Mouse (Mus musculus): ENCODE measurements around the gene Dnah2. TPM values are rescaled to one million over a fixed set of nuclear protein-coding genes. Genes with fewer than 3 reads are reported as not detected.

The Dnah2 gene
- polyA plus RNA-seq, 1 experiment from 2014 or later: 2.7 TPM

DNA sequence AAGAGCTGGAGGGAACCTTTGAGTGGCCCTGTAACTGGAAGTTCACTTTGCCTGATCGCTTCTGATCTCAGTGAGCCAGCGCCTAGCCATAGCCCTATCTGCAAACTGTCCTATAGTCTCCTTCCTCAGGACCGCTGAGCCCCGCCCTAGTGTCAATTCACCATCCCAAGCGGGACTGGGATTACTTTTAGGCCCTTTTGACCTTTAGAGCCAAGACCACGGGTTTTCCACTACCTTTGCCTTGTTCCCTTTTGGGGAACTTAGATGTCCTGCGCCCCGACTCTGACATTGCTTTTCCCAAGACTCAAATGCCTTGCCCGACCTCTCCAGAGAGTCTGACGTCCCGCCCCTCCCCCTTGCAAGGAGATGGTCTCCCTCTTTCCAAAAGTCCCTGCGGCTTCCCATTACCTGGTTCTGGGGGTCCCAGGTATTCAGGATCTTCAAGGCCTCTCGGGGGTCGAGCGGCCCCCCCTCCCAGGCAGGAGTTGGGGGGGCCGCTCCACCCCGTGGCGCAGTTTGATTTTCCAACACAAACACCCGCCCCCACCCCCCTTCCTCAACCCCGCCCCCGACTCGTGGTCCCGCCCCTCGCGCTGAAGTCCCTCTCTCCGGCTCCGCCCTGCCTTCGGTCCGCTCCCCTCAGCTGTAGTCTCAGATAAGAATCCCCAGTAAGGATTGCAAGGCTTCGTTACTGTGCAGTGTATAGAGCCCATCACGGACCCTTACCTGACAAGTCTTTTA lies 128.9 kb downstream of the Dnah2 start:
- Histone ChIP-seq H3K27ac (replicated peaks) (peak overlapping the region; percentile 99), H3K36me3 (no peaks in the 10 kb centered on the region), H3K27me3 (peaks cover 31% of the 10 kb centered on the region), H3K9ac (replicated peaks) (peak overlapping the region; percentile 20), H3K9me3 (no peaks in the 10 kb centered on the region), H3K4me3 (peak overlapping the region; percentile 79), H3K4me2 (replicated peaks) (peak overlapping the region; percentile 98), H3K4me1 (peaks cover 55% of the 10 kb centered on the region)
- WGBS: under 1% methylated on average over 31 of the region's 31 CpGs
- ATAC-seq (replicated peaks): no peak

DNA sequence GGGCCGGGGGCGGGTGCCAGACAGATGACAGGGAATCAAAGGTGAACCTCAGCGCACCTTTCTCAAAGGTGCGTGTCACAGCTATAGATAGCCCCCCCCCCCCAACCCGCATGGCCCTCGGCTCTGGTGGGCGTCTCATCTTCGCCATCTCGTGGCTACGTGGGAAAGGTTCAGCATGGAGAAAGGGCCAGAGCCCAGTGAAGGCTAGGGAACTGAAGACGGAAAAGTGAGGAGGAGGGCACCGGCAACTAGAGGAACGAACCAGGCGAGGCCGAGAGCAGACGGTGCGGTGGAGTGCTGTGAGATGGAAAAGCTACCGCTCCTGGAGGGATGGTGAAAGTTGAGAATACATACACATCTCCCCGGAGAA lies 129.5 kb downstream of the Dnah2 start:
- H3K4me1 ChIP-seq: peaks cover 60% of the 10 kb centered on the region
- no peaks in the 10 kb centered on the region for H3K36me3 ChIP-seq
- H3K9ac ChIP-seq (replicated peaks): peak overlapping the region; percentile 20
- ATAC-seq (replicated peaks): no peak
- WGBS: under 1% methylated on average over 19 of the region's 19 CpGs
- no peaks in the 10 kb centered on the region for H3K9me3 ChIP-seq
- peaks cover 31% of the 10 kb centered on the region for H3K27me3 ChIP-seq
- peak overlapping the region; percentile 99 for H3K27ac ChIP-seq (replicated peaks)
- peak overlapping the region; percentile 98 for H3K4me2 ChIP-seq (replicated peaks)
- peak overlapping the region; percentile 79 for H3K4me3 ChIP-seq

DNA sequence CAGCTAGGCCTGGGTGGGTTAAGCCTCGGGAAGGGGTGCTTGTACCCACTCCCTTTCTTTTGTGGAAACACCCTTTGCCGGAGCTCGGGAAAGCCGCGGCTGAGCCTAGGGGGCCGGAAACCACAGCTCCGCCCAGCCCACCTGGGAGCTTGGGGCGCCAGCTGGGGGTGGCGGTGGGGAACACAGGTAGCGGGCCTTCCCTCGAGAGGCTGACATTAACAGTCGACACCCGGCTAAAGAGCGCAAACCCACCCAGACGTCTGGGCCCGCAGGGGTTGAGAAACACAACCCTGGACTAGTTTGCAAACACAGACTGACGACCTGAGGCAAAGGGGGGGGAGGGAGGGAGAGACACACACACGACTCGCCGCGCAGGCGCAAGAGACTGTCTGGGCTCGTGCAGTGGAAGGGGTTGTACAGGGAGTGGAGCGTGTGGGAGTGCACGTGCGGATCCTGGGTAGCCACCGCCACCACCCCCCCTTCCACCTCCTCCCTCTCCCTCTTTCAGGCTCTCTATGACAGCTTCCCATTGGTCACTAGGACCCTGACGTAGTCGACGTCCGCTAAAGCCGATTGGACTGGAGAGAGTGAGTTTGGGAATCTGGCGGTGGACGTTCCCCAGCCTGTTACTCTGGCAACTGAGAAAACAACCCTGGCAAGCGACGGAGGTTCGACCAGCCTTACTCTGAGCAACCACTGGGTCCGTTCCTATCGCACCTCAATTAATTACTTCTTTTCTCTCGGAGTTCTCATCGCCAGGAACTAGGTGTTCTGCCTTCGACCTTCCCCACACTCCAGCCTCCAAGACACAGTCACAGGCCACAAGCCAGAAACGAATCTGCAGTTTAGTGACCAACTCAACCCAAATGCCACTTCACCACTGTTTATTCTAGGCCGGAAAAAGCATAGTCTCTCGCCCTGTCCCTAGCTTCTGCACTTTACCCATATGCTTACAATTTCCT lies 130.1 kb downstream of the Dnah2 start:
- Histone ChIP-seq H3K27ac (replicated peaks) (peak overlapping the region; percentile 99), H3K4me1 (peaks cover 67% of the 10 kb centered on the region), H3K4me2 (replicated peaks) (peak overlapping the region; percentile 98), H3K4me3 (peak overlapping the region; percentile 79), H3K36me3 (no peaks in the 10 kb centered on the region), H3K27me3 (peaks cover 31% of the 10 kb centered on the region), H3K9ac (replicated peaks) (peak overlapping the region; percentile 49), H3K9me3 (no peaks in the 10 kb centered on the region)
- peak; percentile 92 for ATAC-seq (replicated peaks)
- under 1% methylated on average over 45 of the region's 45 CpGs for WGBS

DNA sequence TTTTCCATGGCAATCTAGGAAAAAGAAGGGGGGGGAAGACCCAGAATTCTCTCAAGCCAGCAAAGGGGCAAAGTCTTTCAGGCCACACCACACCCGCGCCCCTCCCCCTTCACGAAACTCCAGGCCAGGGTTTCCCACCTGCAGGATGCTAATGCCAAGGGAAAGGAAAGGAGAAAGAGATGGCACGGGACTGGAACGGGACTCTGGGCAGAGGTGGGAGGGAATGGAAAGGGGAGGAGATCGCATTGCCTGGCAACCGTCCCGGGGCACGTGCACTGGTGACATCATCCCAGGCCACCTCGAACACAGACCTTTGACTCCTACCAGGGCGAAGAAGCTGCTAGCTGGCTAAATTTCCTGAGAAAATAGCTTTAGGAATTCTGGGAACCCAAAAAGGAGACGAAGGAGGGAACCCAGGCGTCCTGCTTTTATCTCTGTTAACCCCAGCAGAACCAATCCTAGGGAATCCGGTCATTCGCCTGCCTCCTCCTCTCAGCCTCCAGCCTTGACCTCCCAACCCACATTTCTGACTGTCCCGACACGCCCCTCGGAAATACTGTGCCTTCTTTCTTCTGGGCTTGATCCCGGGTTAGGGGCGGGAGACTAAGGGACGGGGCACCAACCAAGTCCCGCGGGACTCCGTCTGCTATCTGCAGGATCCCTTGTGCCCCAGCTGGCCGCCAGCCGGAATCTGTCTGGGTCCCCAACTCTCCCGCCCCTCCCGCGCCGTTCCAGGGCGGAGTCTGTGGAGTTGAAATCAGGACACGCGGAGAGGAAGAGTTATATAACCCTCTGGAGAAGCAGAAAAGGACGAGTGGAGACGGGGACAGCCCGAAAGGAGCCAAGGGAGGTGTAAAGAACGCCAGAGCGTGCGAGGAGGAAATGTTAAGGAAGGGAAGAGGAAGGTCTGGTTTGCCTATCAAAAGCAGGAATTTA lies 131.2 kb downstream of the Dnah2 start:
- 0% methylated on average over 38 of the region's 39 CpGs for WGBS

DNA sequence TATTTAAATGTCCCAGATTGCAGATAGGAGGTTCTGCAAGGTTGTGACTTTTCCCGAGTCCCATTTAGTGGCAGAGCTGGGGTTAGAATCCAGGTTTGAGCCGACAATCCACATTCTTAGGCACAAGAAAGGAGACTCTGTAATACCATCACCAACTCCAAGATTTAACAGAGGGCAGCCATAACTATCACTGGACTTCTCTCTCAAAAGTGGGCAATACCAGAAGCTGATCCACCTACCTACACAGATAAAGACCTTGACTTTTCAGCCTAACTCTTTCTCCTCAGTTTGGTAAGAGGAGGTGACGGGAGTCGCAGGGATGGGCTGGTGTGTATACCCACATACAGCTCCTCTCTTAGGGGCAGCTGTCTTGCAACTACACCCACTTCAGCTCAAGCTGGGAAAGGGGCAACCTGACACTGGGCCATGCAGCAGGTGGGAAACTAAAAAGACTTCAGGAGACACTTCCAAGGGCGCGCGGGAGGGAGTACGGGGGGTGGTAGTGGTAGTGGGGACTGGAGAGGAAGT lies 131.9 kb downstream of the Dnah2 start:
- peak overlapping the region; percentile 79 for H3K4me3 ChIP-seq
- H3K9me3 ChIP-seq: no peaks in the 10 kb centered on the region
- peak overlapping the region; percentile 48 for H3K9ac ChIP-seq (replicated peaks)
- H3K27ac ChIP-seq (replicated peaks): peak overlapping the region; percentile 99
- WGBS: 2% methylated on average over 8 of the region's 8 CpGs
- ATAC-seq (replicated peaks): no peak
- H3K27me3 ChIP-seq: peaks cover 19% of the 10 kb centered on the region
- H3K36me3 ChIP-seq: 0 out of 2 replicates have a peak, but pooled peaks cover 3% of the 10 kb centered on the region
- peak overlapping the region; percentile 98 for H3K4me2 ChIP-seq (replicated peaks)
- H3K4me1 ChIP-seq: peaks cover 85% of the 10 kb centered on the region

More for the DNA sequence above, 131.2 kb downstream of the Dnah2 start:
- no peak; the same call in 1 of the 2 replicates for ATAC-seq (replicated peaks)
- Histone ChIP-seq H3K27me3 (peaks cover 26% of the 10 kb centered on the region), H3K4me3 (peak overlapping the region; percentile 79), H3K4me2 (replicated peaks) (peak overlapping the region; percentile 98), H3K27ac (replicated peaks) (peak overlapping the region; percentile 99), H3K36me3 (0 out of 2 replicates have a peak, but pooled peaks cover 2% of the 10 kb centered on the region), H3K4me1 (peaks cover 77% of the 10 kb centered on the region), H3K9me3 (no peaks in the 10 kb centered on the region), H3K9ac (replicated peaks) (peak overlapping the region; percentile 49)

DNA sequence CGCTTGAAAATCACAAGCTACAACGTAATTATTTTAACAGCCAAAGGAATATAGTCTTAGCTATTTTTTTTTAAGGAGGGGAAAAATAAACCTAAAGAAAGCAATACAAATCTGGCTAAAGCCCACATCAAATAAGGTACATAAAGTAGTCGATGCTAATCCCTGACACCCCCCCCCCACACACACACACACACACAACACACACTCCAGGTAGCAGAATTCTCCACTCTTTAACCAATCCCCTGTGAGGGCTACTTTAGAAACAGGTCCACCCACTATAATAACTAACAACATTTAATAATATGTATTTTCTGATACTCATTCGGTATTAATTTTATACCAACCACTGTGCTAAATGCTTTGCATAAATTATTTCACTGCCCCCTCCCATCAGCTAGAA lies 132.4 kb downstream of the Dnah2 start:
- Histone ChIP-seq H3K27ac (replicated peaks) (peak overlapping the region; percentile 99), H3K27me3 (peaks cover 14% of the 10 kb centered on the region; the same call in 1 of the 2 replicates), H3K9ac (replicated peaks) (peak overlapping the region; percentile 48), H3K4me2 (replicated peaks) (peak overlapping the region; percentile 98), H3K4me1 (peaks cover 87% of the 10 kb centered on the region), H3K9me3 (no peaks in the 10 kb centered on the region), H3K36me3 (0 out of 2 replicates have a peak, but pooled peaks cover 6% of the 10 kb centered on the region), H3K4me3 (peak overlapping the region; percentile 79)
- no peak for ATAC-seq (replicated peaks)
- 0% methylated on average over 4 of the region's 4 CpGs for WGBS

DNA sequence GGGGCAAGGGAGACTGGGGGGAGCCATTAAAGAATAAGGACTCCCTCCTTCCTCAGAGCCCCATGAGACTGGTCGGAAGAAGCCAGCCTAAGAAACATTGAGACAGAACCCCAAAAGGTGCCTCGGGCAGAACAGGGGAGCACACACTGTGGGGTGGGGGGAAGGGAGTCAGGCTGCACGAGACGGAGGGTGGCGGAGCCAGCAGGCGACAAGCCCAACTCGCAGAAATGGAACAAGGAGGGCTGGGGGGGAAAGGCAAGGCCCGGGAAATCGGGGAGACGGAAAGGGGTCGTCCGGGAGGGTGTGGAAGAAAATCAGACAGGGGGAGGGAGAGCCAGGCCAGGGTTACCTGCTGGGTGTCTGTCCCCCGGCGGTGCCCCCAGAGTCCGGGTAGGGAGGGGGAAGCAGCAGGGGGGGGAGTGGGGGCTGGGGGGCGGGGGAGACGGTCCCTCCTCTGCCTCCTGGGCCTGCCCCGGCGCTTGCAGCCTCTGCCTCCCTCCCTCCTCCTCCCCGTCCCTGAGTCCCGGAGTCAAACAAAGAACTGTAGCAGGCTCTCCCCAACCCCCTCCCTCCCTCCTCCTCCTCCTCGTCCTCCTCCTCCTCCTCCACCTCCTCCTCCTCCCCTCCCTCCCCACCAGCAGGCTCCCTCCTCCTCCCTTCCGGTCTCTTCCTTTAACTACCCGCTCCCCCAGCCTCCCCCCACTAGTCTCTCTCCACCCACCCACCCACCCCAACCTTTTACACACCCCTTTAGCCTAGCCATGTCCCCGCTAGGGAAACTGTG lies 133.1 kb downstream of the Dnah2 start:
- Histone ChIP-seq H3K9ac (replicated peaks) (peak overlapping the region; percentile 95), H3K36me3 (0 out of 2 replicates have a peak, but pooled peaks cover 6% of the 10 kb centered on the region), H3K27ac (replicated peaks) (peak overlapping the region; percentile 99), H3K9me3 (no peaks in the 10 kb centered on the region), H3K4me1 (peaks cover 84% of the 10 kb centered on the region), H3K27me3 (peaks cover 8% of the 10 kb centered on the region; the same call in 1 of the 2 replicates), H3K4me3 (peak overlapping the region; percentile 79), H3K4me2 (replicated peaks) (peak overlapping the region; percentile 98)
- ATAC-seq (replicated peaks): 0 out of 2 replicates have a peak, but pooled peaks have one; percentile 9
- under 1% methylated on average over 17 of the region's 25 CpGs for WGBS

DNA sequence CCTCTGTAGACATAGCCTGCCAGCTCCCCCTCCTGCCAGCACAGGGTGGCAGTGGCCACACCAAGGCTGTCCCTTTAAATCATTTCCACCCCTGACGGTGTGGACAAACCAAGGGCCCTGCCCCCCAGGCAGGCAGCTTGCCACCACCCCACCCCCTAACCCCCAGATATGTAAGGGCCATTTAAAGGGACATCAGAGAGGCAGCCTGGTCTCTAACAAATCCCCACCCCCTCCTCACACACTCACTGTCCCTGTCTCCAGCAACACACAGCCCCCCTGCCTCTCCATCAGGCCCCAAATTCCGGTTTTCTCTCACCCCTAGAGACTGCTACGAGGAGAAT lies 133.6 kb downstream of the Dnah2 start:
- Histone ChIP-seq H3K4me1 (peaks cover 79% of the 10 kb centered on the region), H3K4me2 (replicated peaks) (peak overlapping the region; percentile 93), H3K9ac (replicated peaks) (peak overlapping the region; percentile 95), H3K4me3 (peak overlapping the region; percentile 79), H3K9me3 (no peaks in the 10 kb centered on the region), H3K36me3 (0 out of 2 replicates have a peak, but pooled peaks cover 6% of the 10 kb centered on the region), H3K27ac (replicated peaks) (peak overlapping the region; percentile 99), H3K27me3 (0 out of 2 replicates have a peak, but pooled peaks cover 3% of the 10 kb centered on the region)
- WGBS: 2% methylated on average over 3 of the region's 3 CpGs
- ATAC-seq (replicated peaks): 0 out of 2 replicates have a peak, but pooled peaks have one; percentile 7

DNA sequence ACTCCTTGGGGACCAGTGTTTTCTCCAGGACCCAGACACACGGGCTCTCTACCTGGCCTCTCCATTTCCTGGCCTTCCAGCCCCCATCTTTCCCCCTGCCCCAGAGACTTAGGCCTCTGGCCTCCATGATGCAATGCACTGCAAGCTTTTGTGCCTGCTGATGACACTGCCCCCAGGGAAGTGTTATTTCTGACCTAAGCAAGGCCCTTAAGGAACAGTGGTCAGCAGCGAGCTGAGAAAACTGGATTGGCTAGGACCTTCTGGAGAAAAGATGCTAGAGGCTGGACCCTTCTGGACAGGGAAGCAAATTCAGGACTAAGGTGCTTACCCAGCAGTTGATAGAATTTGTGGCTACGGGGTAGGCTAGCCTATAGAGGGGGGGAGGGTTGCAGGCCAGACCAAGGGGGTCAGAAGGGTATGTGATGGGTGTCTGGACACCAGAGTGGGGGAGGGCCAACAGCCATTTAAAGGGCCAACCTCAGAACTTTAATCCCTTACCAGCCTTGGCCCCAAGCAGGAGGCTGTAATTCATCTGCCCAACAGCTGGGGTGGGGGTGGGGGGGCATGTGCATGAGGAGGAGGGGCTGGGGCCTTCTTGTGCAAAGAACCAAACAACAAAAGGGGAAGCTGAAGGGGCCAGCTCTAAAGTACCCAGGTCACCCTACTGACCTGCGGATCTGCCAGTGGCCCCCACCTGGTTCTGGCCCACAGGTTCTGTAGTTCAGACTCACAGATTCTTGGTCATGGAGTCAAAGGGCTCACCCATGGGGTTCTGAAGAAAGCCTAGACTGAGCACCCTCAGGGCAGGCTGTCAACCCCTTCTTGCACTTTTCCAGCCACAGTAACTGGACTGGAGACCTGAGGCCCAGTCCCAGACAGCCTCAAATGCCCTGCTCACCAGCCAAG lies 134.2 kb downstream of the Dnah2 start:
- 12% methylated on average over 4 of the region's 4 CpGs for WGBS
- 0 out of 2 replicates have a peak, but pooled peaks cover 6% of the 10 kb centered on the region for H3K36me3 ChIP-seq
- ATAC-seq (replicated peaks): no peak
- no peaks in the 10 kb centered on the region for H3K9me3 ChIP-seq
- H3K4me2 ChIP-seq (replicated peaks): peak overlapping the region; percentile 93
- H3K27me3 ChIP-seq: 0 out of 2 replicates have a peak, but pooled peaks cover under 1% of the 10 kb centered on the region
- peak overlapping the region; percentile 79 for H3K4me3 ChIP-seq
- H3K9ac ChIP-seq (replicated peaks): peak overlapping the region; percentile 95
- peak overlapping the region; percentile 99 for H3K27ac ChIP-seq (replicated peaks)
- H3K4me1 ChIP-seq: peaks cover 73% of the 10 kb centered on the region
